Mouse (Mus musculus) olfactory bulb, adult 2 months (tissue): ENCODE results near the gene Coro1c.

Source experiments
- CTCF ChIP-seq: fragments of 200-500 bp; IDR thresholded peaks from 2 replicates; pipeline ENCODE4 v1.5.1; 2012; ENCODE audit warnings: low read depth, mild to moderate bottlenecking, low read length, moderate library complexity; ENCODE audit not compliant: insufficient read depth
- POLR2A ChIP-seq: fragments of 200-500 bp; IDR thresholded peaks from 2 replicates; pipeline ENCODE4 v1.6.1; 2012; ENCODE audit warnings: mild to moderate bottlenecking, low read depth, low read length, moderate library complexity; ENCODE audit not compliant: insufficient read depth

DNA sequence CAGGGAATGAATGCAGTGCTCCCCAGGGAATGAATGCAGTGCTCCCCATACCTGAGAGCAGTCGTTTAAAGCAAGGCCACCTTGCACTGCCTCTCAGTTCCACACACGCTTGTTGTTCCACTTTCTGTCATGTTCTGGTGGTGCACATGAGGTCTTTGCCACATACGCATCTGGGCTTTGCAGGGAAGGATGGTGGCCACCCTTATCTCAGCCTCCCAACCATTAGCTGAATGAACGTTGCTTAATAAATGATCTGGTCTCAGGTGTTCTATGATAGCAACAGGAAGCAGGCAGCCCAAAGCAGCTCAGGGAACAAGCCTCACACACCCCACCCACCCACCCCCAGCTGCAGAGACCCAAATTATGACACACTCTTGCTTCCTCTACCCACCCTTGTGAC, 16.1 kb upstream of the Coro1c start:
- TF ChIP-seq CTCF (no peak), POLR2A (no peak)
